Mouse (Mus musculus) cerebellum, postnatal 4 days (tissue): ENCODE measurements around the gene Ces1b.
A peak's percentile ranks its signal among the peaks of the same experiment; 100 is the strongest.

Experiments
- DNase-seq, 2 experiments: peaks; one replicate each; pipeline ENCODE4 v3.0.0; 2022; ENCODE audit warnings: low spot score in 2 of 2, mixed read lengths in 1 of 2

Gene Ces1b

GRCm38 (mm10) chr8:93079887-93080286 lies at the start of gene Ces1b:
Gene Ces1b, minus strand, starts transcription at chr8:93080017.
- DNase-seq, result no peak

- no peak for DNase-seq
These were observed 46.7 kb upstream of the Ces1b start for GRCm38 (mm10) chr8:93126476-93126875.

GRCm38 (mm10) chr8:93122005-93122404 lies 42.2 kb upstream of the Ces1b start:
- DNase-seq, result no peak

- peak in 1 of 2 experiments; percentile 20 for DNase-seq
These were observed 15.6 kb upstream of the Ces1b start for GRCm38 (mm10) chr8:93095376-93095775.

DNA sequence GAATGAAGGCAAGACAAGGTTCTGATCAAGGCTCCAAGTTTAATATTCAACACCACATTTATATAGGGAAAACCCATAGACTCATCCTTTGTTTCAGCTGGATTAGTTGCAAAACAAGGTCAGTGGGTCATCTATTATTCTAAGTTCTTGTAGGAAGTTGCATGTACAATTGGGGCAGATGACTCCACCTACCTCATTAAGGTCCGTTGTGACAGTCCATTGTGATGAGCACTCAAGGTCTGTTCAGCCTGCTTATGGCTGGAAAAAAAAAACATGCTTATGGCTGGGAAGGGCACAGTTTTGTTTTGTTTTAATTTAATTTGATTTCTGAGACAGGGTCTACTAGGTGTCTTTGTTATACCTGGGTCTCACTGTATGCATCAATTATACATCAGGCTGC lies 11.5 kb upstream of the Ces1b start:
- no peak for DNase-seq

DNA sequence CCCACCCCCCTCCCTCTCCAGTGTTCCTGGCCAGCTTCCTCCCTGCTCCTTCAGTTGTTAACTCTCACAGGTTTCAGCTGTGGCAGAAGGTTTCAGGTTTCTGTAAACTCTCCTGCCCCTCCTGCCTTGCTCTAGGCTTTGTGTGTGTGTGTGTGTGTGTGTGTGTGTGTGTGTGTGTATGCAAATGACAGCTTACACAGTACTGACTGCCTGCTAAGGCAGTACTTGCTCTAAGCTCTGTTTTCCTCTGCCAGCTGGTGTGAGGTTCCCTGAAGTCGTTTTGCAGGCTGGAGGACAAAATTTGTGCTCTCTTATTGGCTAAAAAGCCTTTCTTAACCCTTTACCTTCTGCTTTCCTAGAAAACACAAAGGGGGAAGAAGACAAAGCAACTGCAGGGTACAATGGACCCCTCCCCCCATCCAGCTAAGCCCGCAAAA lies 8.9 kb upstream of the Ces1b start:
- no peak for DNase-seq

DNA sequence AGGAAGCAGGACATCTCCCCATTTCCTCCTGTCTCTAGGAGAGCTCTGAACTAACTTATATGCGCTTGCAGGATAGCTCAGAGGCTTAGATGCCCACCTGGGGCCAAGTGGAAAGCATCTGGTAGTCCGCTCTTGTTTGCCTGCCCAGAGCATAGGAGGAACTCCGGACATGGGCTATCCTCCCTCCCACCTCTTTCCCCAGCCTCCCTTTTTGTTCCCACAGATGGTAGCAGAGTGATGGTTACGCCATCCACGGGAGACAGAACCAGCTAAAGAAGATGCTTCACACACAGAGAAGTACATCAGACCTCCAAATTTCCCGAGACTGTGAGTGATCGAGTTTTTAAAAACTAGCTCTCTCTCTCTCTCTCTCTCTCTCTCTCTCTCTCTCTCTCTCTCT lies 8.4 kb upstream of the Ces1b start:
- no peak for DNase-seq

DNA sequence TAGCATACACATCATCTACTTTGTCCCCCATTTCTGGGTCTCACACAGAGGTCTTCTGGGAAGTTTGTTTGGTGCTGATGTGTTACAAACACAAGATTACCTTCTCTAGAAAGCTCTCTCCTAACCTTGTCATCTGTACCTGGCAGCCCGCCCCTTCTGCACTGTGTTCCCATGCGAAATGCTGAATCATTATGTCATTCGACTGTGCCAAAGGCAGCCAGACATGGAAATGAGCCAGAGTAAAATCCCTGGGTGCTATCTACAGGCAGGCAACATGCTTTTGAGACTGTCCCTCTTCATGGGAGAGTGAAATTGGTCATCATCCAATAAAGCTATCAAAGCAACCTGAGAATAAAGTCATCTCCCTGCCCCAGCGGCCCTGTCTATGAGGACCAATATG lies 4.6 kb downstream of the Ces1b start:
- no peak for DNase-seq

- no peak for DNase-seq
These were observed 16.2 kb downstream of the Ces1b start for GRCm38 (mm10) chr8:93063416-93064117.

- peak; percentile 39 to 67 for DNase-seq
These were observed 20.6 kb downstream of the Ces1b start for GRCm38 (mm10) chr8:93059185-93059584.

DNA sequence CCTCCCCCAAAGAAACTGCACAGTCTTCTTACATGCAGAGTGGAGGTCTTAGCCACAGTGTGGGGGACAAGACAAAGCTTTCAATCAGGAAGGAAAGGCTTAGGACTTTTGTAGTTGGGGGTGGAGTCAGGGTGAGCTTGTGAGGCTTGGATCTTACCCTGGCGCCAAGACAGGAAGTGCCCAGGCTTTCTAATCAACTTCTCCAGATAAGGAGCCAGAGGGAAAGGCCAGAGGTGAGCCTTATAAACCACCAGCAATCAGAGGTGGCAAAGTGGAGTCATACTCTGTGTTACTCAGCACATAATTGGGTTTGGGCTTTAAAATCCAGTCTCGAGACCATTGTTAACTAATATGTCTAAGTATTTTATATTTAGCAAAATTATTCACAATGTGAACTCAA lies 24.6 kb downstream of the Ces1b start:
- no peak for DNase-seq

GRCm38 (mm10) chr8:93048510-93049416 lies 31.1 kb downstream of the Ces1b start:
- no peak for DNase-seq

GRCm38 (mm10) chr8:93048092-93048491 lies 31.7 kb downstream of the Ces1b start, which contains the start of gene Ces1a:
Gene Ces1a, minus strand, starts transcription at chr8:93048192.
- no peak for DNase-seq

DNA sequence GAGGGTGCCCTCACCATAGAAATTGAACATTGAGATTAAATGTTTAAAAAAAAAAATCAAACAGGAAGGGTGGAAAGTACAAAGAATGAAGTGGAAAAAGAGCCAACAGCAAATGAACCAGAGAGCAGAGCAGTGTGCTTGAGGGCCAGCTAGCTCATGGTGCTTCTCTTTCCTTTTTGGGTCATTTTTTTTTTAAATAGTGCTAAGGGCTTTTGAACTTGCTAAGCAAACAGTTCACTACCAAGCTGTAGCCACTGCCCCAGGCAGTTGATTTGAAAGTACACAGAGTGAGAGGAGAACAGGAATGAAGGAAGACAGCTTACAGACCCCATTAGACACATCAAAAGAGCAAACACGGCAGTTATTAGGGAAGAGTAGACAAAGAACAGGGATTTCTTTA lies 36.7 kb downstream of the Ces1b start:
- DNase-seq, result no peak

DNA sequence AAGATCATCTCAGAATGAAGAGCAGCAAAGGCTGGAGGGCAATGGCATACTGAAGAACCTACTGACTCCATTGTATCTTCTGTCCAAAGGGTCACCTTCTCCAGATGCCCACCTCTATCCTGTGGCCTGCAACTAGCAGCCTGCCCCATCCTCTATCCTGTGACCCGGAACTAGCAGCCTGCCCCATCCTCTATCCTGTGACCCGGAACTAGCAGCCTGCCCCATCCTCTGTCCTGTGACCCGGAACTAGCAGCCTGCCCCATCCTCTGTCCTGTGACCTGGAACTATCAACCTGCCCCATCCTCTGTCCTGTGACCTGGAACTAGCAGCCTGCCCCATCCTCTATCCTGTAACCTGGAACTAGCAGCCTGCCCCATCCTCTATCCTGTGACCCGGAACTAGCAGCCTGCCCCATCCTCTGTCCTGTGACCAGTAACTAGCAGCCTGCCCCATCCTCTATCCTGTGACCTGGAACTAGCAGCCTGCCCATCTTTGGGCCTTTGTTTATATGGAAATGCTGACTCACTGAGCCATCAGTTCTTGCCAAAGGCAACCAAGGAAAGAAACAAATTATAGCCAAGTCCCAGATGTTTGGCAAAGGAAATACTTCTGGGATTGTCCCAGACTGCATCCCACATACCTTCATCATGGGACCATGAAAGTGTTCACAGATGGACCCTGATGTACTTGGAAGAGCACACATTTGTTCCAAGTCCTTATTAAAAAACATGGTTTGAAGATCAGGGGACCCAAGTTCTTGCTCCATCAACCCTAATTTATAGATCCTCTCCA lies 38.8 kb downstream of the Ces1b start:
- DNase-seq, result no peak

- no peak for DNase-seq
These were observed 39.6 kb downstream of the Ces1b start for GRCm38 (mm10) chr8:93040256-93040655.

GRCm38 (mm10) chr8:93038831-93039230 lies 41.0 kb downstream of the Ces1b start:
- DNase-seq, result no peak

DNA sequence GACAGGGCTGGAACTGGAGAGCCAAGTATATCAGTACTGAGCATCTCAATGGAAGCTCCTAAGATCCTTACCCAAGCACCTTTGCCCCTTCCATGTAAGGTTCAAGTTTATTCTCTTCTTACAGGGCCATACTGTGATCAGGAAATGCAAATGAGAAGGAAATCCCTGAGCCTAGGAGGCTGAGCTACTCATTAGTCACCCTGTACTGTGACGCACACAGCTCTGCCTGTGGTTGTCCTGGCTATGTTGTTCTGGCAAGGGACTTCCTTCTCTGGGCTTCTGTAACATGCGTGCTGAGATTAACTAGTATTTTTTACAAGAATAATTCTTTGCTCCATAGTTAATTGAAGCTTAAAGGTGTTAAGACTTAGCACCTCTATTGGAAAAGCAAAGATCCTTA lies 49.2 kb downstream of the Ces1b start:
- no peak for DNase-seq

DNA sequence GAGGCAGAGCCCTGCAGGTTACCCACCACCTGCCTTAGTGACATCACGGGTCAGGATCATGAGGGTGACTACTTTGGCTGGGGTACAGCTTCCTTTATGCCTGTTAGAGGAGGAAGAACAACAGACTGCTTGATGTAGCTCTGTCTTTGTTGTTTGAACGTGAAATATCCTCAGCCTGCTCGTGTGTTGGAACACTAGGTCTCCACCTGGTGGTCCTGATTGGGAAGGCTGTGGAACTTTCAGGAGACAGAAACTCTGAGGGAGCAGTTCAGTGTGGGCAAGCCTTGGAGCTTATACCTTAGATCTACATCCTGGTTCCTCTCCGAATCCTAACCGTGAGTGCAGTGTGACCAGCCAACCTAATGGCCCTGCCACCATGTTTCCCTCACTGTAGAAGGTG lies 58.1 kb downstream of the Ces1b start:
- DNase-seq, result no peak

- DNase-seq, result no peak
These were observed 65.5 kb downstream of the Ces1b start for GRCm38 (mm10) chr8:93014300-93014699.

DNA sequence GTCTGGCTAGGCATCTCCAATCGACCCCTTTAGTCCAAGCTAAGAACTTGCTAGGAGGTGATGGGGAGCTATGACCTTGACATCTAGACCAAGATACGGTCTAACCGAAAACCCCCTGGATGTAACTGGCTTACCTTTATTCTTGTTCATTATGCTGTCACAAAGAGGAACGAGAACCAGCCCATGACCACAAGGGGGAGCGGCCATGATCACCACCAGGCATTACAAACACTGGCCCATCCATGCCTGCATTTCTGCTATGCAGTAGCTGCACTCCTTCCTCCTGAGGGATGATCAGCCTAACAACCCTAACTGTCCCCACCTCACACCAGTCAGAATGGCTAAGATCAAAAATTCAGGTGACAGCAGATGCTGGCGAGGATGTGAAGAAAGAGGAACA lies 67.6 kb downstream of the Ces1b start:
- DNase-seq, result no peak

DNA sequence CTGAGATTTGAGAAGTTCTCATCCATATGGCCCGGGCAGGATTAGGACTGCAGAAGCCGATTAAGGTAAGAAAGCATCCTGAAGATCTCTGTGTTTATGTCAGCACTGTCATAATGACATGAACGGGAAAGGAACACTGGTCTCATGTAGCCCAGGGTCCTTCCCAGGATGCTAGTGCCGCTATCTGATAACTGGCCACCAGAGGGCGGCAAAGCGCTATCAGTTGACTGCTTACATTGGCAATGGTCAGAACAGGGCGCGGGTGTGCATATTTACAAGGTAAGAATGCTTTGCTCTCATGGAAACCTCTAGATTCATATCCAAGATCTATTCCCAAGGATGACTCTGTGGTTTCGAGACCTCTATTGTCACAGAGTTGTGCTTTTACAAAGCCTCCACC lies 68.4 kb downstream of the Ces1b start:
- peak; percentile 86 to 94 for DNase-seq
